Mouse (Mus musculus) spleen, embryonic (tissue): Measurements from ENCODE around the gene Deaf1.

ENCODE experiments used
- CTCF ChIA-PET: fragments of 350-600 bp; sonication (Branson Sonifier 250); formaldehyde crosslinking; loops from one replicate; lab custom pipeline; 2022; lab: Charles Lee

The Deaf1 gene

GRCm38 (mm10) chr7:141302702-141303268 is 24.7 kb downstream of the Deaf1 start:
- CTCF ChIA-PET, result interaction anchor here (1.1 kb wide), 1 partner anchor 26 kb away, joined by 8 read pairs; no protein-coding TSS in a partner anchor

- CTCF ChIA-PET, result no interaction called here
Observed at GRCm38 (mm10) chr7:141301386-141301785, 26.1 kb downstream of the Deaf1 start.

DNA sequence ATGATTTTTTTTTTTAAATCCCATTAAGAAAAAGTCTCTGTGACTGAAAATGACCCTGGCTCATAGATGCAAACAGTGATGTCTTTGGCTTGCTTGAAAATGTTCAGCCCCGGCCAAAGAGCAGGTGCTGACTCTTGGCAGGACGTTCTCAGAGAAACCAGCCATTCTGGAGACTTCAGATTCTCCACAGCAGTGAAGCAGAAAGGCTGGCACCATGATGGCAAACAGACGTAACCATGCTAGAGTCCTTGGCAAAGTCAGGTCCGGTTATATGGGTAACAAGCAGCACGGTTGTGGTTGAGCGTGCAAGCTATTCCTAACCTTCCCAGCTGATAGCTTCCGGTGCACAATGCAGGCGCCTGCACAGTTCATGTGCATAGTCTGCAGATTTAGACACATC is 28.3 kb downstream of the Deaf1 start:
- CTCF ChIA-PET, result no interaction called here

- CTCF ChIA-PET, result no interaction called here
Observed at GRCm38 (mm10) chr7:141297926-141298650, 29.4 kb downstream of the Deaf1 start.

DNA sequence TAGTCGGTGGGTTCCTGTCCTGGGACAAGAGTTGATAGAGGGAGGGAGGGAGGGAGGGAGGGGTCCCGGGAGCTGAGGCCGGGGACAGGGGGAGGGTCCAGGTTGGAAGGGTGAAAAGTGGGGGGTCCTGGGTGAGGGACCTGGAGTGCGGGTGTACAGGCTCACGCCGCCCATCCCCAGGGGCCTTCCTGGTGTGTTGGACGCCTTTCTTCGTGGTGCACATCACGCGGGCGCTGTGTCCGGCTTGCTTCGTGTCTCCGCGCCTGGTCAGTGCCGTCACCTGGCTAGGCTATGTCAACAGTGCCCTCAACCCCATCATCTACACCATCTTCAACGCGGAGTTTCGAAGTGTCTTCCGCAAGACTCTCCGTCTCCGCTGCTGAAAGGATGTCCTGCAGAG is 33.0 kb downstream of the Deaf1 start:
- CTCF ChIA-PET, result interaction anchor here (1.0 kb wide), 1 partner anchor 26 kb away, joined by 3 read pairs; no protein-coding TSS in a partner anchor

DNA sequence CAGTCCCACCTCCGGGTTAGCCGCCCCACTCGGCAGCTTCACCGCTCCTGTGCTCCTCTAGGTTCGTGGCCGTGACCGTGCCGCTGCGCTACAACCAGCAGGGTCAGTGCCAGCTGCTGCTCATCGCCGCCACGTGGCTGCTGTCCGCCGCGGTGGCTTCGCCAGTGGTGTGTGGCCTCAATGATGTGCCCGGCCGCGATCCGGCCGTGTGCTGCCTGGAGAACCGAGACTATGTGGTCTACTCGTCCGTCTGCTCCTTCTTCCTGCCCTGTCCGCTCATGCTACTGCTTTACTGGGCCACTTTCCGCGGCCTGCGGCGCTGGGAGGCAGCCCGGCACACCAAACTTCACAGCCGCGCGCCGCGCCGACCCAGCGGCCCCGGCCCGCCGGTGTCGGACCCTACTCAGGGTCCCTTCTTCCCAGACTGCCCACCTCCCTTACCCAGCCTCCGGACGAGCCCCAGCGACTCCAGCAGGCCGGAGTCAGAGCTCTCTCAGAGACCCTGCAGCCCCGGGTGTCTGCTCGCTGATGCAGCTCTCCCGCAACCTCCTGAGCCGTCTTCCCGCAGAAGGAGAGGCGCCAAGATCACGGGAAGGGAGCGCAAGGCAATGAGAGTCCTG is 33.5 kb downstream of the Deaf1 start:
- CTCF ChIA-PET, result interaction anchor here (1.0 kb wide), 1 partner anchor 25 kb away, joined by 3 read pairs; no protein-coding TSS in a partner anchor

DNA sequence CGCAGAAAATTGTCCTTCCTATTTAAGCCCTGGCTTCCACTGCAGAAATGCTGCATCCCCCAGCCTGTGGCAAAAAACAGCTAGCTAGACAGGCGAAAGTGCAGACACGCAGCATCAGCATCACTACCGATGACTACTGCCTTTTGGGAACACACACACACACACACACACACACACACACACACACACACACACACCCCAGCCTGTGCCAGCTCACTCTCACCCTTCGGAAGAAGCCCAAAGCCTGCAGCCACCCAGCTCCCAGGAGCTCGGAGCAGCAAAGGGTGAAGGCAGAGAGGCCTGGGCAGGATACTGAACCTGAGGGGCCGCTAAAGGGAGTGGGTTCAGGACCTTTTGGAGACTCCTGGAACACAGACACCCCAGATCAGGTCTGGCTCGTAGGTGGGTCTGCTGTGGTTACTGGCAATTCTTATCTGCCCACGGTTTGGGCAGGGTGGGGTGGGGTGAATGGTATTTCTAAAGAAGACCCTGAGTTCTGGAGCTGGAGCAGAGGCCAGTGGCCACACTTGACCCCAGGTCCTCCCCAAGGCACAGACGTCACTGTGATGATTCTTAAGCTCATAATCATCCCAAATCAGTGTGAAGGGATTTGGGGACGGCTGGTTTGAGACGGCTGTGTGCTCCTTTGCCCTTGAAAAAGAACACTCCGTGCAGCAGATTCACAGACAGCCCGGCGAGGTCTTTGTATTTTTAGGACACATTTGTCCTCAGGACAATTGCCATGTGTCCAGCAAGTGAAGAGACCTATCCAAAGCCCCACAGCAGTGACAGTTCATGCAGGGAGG is 34.7 kb downstream of the Deaf1 start:
- CTCF ChIA-PET, result no interaction called here

- CTCF ChIA-PET, result no interaction called here
Observed at GRCm38 (mm10) chr7:141291921-141292582, 35.4 kb downstream of the Deaf1 start, which contains the start of gene Drd4. Gene Drd4, plus strand, starts transcription at chr7:141292006.

DNA sequence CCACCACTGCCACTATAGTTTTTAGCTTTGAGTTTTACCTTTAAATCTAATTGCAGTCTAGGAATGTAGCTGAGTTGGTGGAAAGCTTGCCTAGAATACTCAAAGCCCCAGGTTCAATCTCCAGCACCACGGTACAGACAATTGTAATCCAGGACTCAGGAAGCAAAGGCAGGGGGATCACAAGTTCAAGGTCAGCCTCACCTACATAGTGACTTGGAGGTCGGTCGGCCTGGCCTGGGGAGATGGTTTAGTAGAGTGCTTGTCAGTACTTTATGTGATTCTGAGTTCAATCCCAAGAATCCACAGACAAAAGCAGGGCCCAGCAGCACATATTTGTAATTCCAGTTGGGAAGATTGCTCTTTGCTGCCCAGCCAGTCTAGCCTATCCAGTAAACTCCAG is 39.4 kb downstream of the Deaf1 start:
- CTCF ChIA-PET, result interaction anchor here (0.5 kb wide), 1 partner anchor 22 kb away, joined by 3 read pairs; the partner anchor contains the start of gene Irf7

DNA sequence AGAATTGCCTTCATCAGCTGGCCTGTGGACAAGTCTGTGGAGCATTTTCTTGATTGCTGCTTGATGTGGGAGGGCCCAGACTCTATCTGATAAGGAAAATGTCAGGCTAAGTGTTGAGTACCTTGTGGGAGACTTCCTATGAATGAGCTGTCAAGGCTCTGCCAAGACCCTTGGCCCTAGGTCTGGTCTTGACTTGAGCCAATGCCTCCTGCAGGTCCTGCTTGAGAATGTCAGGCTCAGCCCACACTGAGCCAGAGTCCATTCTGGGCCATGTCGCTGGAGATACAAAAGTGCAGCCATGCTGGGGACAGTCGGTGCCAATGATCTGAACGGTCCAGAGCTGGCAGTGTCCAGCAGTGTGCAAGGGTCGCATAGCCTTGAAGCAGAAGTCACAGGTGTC is 44.7 kb downstream of the Deaf1 start:
- CTCF ChIA-PET, result no interaction called here

GRCm38 (mm10) chr7:141281442-141281841 is 46.0 kb downstream of the Deaf1 start:
- CTCF ChIA-PET, result no interaction called here

- CTCF ChIA-PET, result interaction anchor here (0.6 kb wide), 1 partner anchor 354 kb away, joined by 3 read pairs; no protein-coding TSS in a partner anchor
Observed at GRCm38 (mm10) chr7:141278766-141279590, 48.5 kb downstream of the Deaf1 start, which contains the start of gene Sct. Gene Sct, minus strand, starts transcription at chr7:141279133.

DNA sequence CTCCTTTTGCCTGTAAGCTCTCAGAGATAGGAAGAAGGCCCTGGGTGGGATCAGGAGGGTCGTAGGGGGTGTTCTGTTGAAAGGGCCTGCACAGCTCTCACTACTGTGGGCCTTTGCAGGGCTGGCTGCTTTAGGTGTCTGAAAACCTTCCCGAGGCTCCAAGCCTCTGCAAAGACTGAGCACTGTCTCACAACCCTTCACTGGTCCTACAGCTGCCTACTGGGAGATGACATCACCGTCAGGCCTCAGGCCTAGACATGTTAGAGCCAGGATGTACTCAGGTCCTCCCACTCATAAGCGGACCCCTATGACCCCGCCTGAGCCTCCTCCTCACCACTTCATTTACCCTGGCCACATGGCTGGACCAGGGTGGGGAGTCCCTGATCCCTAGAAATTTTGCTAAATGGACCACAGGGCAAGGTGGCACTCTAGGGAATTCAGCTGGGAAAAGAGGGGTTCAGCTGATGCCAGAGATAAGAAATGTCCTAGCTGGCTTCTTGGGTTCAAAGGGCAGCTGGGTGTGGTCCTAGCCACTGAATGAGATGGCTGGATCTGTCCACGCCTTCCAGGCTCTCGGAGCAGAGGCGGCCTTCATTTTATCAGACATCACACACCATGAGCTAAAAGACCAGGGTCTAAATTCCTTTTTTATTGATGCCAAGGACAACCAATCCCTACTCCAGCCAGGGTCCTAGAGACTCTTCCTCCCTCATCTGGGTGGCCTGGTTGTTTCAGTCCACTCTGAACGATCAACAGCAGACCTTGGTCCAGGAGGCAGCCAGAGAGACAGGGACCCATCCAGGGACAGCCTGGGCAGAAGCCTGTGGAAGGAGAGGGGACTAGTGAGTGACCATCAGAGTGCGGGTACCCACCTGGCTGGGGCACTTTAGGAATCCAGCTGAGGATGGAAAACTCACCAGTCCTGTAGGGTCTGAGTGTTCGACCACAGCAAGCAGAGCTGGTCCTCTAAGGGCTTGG is 49.5 kb downstream of the Deaf1 start:
- CTCF ChIA-PET, result interaction anchor here (0.6 kb wide), 1 partner anchor 355 kb away, joined by 3 read pairs; no protein-coding TSS in a partner anchor

GRCm38 (mm10) chr7:141276546-141276945 is 50.9 kb downstream of the Deaf1 start, which contains the start of gene Cdhr5:
Gene Cdhr5, minus strand, starts transcription at chr7:141276786.
- CTCF ChIA-PET, result no interaction called here

DNA sequence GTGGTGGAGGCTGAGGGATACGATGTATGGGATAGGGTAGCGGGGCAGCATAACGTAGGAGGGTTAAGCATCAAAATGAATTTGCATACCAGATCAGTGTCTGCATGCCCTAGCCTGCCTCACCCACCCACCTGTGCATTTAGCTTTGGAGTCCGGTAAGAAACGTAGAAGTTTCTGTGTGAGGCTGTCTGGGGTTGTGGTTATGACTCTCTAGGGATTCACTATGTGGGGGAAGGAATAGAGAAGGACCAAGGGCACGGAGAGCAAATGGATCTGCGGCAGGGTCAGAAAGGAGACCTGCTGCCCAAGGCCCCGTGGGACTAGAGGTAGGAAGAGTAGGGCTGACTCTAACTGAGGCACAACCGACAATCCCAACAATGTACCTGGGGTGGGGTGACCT is 52.1 kb downstream of the Deaf1 start:
- CTCF ChIA-PET, result no interaction called here

GRCm38 (mm10) chr7:141270631-141271030 is 56.9 kb downstream of the Deaf1 start:
- CTCF ChIA-PET, result interaction anchor here (0.6 kb wide), 1 partner anchor 60 kb away, joined by 3 read pairs; no protein-coding TSS in a partner anchor

DNA sequence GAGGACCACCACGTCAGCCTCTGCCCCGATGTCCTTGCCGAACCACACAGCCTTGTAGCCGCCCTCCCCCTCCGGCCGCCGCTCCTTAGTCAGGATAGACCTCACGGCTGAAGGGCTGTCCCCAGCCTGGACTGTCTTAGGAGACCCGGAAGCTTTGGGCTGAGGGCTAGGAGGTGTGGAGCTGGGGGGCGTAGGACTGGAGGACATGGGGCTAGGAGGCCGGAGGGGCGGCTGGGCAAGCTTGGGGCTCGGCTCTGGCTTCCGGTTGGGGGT is 58.3 kb downstream of the Deaf1 start:
- CTCF ChIA-PET, result interaction anchor here (0.6 to 1.0 kb wide), 2 partner anchors 18 to 25 kb away, joined by 3 read pairs; no protein-coding TSS in a partner anchor

- CTCF ChIA-PET, result interaction anchor here (1.0 kb wide), 1 partner anchor 25 kb away, joined by 3 read pairs; no protein-coding TSS in a partner anchor
Observed at GRCm38 (mm10) chr7:141268466-141269272, 58.8 kb downstream of the Deaf1 start.
